Mouse (Mus musculus) adrenal gland, postnatal 14 days (tissue): ENCODE measurements around the gene 1700013F07Rik. TPM values are rescaled to one million over a fixed set of nuclear protein-coding genes. Genes with fewer than 3 reads are reported as not detected.
"Not testable (repeated sequence)": the region's sequence is repeated elsewhere in the genome, so short reads cannot be mapped to it uniquely, and the experiment has no call there.

ENCODE experiments used
- DNase-seq: peaks from one replicate; pipeline ENCODE4 v3.0.0; 2021; ENCODE audit warnings: mixed read lengths
- total RNA-seq: library from RNA; stranded (reverse); gene quantifications from 2 replicates; pipeline ENCODE4 v1.2.3, GENCODE M21; 2021

Gene 1700013F07Rik
- total RNA-seq, 1 experiment from 2014 or later: not detected

DNA sequence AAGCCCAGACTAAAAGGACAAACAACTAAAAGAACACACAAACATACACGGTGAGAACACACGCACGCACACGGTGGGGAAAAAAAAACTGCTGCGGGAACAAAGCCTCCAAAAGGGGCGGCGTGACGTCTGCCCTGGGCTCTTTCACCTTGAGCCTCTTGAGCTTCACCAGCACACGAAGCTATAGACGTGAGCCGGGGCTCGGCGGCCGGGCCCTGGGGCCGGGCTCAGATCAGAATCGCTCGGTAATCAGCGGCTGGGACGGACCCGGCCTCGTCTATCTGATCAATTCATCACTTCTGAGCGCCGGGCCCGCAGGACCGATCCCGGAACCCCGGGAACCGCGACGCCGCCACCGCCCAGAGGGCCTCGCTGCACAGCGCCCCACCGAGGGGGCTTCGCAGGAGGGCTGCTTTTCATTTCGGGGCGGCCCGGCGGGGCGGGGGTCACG is 20.2 kb downstream of the 1700013F07Rik start:
- DNase-seq: peak; percentile 69

DNA sequence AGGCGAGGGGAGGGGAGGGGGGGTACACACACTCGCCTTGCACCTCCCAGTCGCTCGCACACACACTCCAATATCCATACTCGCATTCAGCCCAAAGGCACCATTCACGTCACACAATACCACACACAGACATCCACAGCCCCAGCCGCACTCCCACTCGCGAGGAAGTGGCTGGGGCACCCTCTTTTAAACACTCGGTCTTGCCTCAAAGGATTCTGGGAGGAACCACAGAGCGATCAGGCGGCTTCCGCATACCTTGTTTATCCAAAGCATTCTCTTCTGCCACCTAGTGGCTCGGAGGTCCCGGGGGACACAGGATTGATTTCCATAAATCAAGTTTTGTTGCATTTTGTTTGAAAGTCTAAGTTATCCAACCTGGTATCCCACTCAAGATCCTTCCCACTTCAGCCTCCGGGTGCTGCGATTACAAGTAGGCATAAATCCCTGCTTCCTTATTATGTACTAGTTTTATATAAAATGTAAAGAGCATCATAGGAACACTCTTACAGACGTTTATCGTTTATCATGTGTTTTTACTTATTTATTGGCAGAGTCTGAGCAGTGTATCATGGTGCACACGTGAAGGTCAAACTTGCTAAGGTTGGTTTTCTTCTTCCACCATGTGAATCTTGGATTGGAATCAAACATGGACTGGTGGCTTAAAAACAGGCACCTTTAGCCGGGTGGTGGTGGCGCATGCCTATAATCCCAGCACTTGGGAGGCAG is 20.8 kb downstream of the 1700013F07Rik start:
- DNase-seq: peak; percentile 96

DNA sequence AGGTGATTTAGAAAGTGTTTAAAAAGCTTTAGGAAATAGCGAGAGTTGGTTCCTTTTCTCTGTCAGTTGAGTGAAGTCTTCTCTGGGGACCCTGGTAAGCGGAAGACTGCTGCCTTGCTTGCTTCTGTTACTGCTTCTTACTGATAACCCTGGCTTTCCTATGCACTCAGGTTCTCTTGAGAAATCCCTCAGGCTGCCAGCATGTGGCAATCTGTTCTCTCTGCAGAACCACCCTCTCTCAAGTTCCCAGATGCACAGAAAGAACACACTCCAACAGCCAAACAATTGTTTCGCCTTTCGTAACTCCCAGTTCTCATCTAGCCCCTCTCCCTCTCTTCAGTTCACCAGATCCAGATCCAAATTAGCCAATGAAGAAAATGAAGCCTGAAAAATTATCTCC is 23.9 kb downstream of the 1700013F07Rik start:
- no peak for DNase-seq

GRCm38 (mm10) chr3:108562133-108562730 is 28.3 kb downstream of the 1700013F07Rik start, which contains the start of gene Tmem167b:
Tmem167b (minus strand) TSS chr3:108562466.
- DNase-seq: peak; percentile 97

- DNase-seq: peak; percentile 17
Observed at GRCm38 (mm10) chr3:108562777-108563271, 28.9 kb downstream of the 1700013F07Rik start.

DNA sequence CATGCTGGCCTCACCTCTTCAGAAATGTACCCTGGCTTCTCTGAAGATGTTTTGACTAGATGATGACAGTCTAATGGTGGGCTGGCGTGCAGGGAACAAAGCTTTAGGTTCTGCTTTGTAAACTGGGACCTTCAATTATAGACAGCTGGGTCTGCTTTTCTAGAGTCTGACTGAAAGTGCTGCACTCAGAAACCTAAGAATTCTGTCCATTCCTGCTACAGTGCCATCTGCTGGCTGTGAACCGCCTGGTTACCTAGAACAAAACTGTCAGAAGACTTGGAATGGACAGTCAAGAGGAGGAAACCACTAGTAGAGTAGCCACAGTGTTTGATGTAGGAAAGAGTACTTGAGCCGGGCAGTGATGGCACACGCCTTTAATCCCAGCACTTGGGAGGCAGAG is 29.4 kb downstream of the 1700013F07Rik start:
- DNase-seq: peak; percentile 86

DNA sequence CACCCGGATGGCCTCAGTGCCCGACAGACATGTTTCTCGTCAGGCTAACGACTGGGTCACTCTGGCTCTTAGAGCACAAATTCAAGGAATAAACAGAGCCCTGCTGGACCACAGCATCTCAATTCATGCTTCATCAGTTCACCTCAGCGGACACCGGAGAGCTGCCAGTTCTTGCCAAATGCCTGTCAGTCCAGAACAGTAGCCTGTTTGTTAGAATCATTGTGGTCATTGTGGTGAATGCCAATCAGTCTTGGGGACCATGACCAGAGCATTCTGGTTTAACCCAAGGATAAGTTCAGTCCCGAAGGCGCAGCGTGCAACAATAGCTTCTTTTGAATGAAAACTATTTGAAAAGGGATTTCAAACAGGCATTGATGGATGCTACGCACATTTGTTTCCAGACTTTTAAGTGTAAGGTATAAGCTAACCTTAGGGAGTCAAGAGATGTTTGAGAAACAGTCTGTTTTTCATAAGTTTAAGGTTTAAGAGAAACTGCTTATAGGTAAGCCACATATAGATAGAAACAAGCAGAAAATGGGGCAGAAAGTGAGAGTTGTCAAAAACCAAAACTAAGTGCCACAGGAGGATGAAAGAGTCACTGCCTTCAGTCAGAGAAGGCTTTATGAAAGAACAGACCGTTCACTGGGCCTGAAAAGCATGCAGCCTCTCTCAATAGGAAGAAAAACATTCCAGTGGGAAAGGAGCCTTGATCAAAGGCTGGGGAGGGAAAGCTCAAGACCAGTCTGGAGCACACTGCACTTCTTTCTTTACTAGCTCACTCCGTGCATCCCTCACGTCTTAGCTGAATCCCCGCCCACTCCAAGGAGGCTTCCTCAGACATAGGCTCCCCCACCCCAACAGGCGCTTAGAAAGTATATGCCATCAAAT is 34.3 kb downstream of the 1700013F07Rik start:
- no peak for DNase-seq

DNA sequence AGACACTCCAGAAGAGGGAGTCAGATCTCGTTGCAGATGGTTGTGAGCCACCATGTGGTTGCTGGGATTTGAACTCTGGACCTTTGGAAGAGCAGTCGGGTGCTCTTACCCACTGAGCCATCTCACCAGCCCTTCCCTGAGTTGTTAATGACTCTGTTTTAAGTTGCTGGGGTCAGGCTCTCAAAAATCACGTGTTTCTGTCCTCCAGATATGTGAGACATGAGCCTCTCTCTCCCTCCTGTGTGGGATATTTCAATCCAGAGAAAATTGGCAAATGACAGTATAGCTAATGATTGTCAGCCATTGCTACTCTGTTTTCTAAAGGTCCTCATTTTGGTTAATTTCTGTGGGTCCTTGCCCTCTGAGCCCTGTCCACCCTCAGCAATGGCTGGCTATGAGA is 35.7 kb downstream of the 1700013F07Rik start:
- DNase-seq: not testable (repeated sequence)

- no peak for DNase-seq
Observed at GRCm38 (mm10) chr3:108570813-108571212, 36.9 kb downstream of the 1700013F07Rik start.

- peak; percentile 98 for DNase-seq
Observed at GRCm38 (mm10) chr3:108571443-108572294, 37.7 kb downstream of the 1700013F07Rik start, which contains the start of gene Taf13. Taf13 (plus strand) TSS chr3:108571698.

DNA sequence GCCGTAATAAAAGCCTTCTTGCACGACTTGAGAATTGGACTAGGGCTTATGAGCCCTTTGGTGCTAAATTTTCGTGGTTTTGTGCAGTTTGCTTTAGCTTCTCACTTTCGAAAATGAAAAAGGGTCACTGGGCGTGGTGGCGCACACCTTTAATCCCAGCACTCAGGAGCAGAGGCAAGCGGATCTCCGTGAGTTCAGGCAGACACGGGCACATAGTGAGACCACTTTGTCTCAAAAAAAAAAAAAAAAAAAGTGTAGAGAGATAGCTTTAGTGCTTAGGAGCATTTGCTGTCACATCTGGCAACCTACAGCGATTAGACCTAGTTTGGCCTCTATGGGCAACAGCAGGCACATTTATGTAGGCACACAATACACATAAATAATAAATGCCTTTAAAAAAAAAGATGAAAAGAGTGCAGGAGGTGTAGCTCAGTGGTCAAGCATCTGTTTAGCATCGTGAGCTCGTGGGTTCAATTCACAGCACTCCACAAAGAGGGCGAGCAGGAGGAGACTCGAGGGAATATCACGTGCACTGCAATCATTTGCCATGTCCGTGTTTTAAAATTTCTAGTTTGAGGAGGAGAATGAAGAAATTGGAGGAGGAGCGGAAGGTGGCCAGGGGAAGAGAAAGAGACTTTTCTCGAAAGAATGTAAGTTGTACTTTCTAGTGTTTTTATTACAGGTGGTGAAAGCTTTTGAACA is 38.5 kb downstream of the 1700013F07Rik start:
- DNase-seq: no peak

- DNase-seq: no peak
Observed at GRCm38 (mm10) chr3:108574018-108574417, 40.1 kb downstream of the 1700013F07Rik start.

- DNase-seq: no peak
Observed at GRCm38 (mm10) chr3:108584580-108584979, 50.6 kb downstream of the 1700013F07Rik start.

- no peak for DNase-seq
Observed at GRCm38 (mm10) chr3:108588446-108588845, 54.5 kb downstream of the 1700013F07Rik start.

- DNase-seq: peak; percentile 99
Observed at GRCm38 (mm10) chr3:108590786-108591529, 57.0 kb downstream of the 1700013F07Rik start, which contains the start of gene Wdr47. Wdr47 (plus strand) TSS chr3:108591279.

DNA sequence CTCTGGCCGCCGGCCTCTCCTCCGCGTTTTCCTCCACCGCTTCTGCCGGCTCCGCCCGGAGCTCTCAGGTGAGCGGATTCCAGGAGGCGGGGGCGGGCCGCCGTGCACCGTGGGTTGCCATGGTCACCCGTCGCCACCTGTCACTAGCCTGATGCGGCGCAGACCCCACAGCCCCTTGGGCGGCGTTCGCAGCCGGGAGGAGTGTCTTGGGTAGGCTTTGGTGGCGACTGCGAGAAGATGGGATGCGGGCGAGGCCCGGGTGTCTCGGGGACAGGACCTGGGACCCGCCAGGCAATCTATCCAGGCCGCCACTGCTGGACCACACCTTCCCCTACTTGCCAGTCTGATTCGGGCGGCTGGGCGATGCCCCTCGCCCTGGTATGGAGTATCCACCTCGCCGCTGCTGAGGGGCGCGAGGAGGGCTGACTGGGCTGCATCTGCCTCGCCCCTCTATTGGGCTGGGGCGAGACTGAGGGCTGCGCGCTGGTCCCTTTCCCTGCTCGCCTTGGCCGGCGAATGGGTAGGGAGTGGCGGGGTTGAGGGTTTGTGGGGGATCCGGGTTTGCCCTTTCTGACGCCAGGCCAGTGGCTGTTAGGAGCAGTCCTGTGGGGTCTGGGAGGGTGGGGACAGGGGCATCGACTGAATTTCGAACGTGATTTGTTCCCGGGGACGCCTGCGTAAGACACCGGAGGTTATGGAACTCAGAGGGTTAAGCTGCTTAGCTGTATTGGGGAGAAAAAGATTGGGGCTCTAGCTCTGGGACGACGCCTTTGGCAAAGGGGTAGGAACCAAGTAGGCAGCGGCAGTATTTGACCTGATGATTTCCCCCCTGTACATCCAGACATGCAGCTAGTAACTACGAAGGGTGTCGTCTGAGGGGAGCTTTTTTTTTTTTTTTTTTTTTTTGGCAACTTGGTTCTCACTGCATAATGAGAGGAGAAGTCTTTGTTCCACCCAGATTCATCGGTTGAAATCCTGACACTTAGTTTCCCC is 57.9 kb downstream of the 1700013F07Rik start:
- DNase-seq: peak; percentile 36
